Mouse (Mus musculus) spleen, postnatal 14 days (tissue): ENCODE data around the gene Otud4.
"Not testable (repeated sequence)": the region's sequence is repeated elsewhere in the genome, so short reads cannot be mapped to it uniquely, and the experiment has no call there.

Experiments used
- DNase-seq, 2 experiments: peaks; one replicate each; pipeline ENCODE4 v3.0.0; 2021 to 2022; ENCODE audit warnings: low spot score in 2 of 2

Otud4 gene

DNA sequence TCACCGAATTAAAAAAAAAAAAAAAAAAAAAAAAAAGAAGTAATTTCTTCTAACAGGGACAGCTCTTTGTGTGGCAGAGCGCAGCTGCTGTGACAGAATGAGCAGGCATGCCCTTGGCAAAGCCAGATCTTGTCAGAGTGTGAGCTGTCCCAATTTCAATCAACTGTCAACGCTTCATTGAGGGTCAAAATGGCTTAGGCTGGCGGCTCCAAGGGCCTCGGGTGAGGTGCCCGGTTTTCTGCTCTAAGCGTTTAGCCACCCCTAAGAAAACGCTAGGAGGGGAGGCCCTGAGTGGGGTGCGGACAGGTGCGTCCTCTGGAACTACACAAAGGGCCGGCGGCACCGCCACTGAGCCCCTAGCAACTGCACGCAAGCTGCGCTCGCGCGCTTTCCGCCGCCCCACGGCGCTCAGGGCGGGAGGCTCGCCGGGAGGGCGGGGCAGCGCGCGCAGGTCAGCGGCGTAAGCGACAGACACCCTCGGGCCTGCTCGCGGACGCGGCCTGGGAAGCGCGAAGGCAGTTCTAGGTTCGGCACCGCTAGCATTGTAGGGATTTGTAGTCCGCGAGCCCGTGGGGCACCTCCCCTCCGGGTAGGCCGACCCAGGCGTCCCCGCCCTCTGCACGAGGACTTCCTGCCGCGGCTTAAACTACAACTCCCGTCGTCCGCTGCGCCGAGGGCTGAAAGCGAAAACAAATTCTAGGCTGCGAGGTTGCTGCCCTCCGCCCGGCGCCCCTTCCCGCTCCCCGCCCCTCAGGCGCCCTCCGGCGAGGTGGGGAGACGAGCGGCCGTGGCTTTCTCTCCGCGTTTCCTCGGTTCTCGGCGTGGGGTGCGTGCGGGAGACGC lies 490 bp upstream of the Otud4 start:
- peak; percentile 93 to 97 for DNase-seq

DNA sequence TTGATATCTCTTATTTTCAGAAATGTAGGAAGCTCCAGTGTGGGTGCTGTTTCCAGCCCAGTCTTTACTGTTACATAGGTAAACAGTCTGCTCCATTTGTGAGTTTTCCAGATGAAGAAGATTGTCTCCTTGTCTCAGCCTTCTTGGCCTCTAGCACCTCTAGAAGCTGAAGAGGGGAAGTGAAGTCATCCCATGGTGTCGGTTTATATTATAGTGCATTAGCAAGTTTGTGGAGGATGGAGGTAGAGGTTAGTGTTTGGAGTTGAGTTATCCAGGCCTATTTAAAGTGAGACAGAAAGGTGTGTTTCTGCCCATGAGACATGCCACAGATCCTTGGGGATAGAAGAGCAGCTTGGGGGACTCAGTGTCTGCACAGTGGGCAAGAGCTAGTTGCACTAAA lies 1.7 kb downstream of the Otud4 start:
- no peak for DNase-seq

DNA sequence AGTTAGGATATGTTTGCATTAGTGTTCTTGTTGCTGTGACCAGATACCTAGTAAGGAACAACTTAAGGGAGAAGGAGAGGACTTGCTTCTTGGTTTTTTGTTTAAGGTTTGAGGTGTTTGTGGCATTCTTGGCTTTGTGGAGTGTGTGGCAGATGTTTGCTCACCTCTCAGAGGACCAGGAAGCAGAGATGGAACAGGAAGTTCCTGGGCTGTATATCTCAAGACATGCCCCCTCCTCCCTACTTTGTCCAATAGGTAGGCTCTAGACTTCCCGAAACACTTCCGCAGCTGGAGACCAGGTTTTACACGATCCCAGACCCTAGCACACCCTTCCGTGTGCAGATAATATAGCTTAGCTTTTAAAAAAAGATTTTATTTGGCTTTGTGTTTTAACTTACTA lies 10.2 kb downstream of the Otud4 start:
- DNase-seq, result no peak

DNA sequence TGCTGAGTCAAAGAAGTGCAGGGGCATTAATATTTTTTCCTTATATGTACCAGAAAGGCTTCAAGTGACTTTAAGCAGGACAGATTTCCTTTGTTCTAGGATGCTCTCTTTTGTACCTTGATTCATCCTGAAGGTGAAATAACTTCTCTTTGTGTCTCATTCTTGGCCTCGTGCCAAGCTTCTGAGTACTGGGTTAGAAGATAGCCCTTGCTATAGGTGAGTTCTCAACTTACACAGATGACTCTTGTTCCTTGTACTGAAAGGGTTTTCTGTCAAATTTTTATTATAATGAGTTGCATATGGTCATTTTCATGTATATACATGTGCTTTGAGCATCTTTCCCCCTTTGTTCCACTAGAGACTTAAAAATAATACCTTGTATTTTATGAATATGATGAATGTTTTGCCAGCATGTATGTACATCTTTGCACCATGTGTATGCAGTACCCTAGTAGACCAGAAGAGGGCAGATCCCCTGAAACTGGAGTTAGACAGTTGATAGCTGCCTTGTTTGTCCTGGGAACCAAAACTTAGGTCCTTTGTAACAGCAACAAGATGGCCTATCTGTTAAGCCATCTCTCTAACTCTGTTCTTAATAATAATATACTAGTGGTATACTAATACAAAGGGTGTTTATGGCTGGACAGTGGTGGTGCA lies 10.9 kb downstream of the Otud4 start:
- peak in 1 of 2 experiments; percentile 39 for DNase-seq

- no peak for DNase-seq
Measured at GRCm38 (mm10) chr8:79653736-79654135, 14.3 kb downstream of the Otud4 start.

DNA sequence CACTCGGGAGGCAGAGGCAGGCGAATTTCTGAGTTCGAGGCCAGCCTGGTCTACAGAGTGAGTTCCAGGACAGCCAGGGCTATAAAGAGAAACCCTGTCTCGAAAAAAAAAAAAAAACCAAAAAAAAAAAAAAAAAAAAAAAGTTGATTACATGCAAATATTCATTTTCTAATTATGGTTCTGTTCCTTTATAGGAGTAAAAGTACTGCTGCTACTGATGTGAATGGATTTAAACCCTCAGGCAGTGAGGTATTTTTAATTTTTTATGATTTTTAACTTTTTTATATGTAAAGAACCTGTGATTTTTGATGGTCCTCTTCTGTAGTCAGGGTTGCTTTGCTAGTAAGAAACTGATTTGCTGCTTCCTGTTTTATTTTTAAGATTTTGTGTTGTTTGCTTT lies 19.3 kb downstream of the Otud4 start:
- not testable (repeated sequence) for DNase-seq

DNA sequence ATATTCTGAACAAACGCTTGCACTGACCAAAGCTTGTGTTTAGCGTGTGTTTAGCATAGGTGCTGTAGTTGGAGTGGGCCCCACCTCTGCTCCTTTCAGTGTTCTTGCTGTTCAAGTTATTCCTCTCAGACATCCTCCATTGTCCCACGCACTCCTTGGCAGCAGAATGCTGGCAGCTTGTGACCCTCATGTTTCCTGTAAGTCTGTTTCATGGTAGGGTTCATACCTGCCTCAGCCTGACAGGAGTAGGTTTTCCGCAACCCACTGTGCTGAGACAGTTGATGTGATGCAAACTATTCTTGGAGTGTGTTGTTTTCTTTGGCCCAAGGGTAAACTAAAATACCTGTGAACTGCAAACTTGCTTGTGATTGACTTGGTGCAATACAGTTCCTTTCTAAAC lies 37.0 kb downstream of the Otud4 start:
- no peak for DNase-seq

DNA sequence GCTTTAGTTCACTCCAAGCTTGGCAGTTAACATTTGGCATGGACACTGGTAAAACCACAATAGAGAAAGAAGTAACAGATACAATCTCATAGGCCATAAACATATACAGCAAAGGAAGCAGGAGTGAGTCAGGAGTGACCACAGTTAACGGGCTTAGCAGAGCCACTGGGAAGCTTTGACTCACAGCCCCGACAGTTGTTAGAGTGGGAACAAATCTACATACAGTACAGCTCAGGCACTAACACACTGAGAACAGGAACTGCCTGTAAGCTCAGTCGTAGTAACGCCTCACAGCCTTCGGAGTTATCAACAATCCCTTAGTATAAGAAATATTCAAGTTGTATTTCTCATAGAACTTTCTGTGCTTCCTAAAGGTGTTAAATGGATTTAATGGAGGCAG lies 39.6 kb downstream of the Otud4 start:
- no peak for DNase-seq

DNA sequence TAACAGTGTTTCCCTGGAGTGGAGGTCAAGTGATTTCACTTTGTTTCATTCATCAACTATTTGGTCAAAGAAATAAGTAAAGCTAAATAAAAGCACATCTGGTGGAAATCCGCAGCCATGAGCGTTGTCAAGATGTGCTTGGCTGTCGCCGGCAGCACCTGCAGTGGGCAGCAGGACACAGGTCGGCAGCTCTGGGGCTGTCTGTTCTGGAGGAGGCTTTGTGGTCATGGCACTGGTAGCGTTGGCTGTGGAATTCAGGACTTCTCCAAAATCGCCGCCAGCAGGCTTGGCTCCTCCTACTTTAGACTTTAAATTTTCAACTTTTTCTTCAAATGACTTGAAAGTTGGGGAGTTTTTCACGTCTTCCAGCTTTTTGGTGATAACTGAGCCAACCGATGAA lies 40.7 kb downstream of the Otud4 start:
- DNase-seq, result not testable (repeated sequence)

DNA sequence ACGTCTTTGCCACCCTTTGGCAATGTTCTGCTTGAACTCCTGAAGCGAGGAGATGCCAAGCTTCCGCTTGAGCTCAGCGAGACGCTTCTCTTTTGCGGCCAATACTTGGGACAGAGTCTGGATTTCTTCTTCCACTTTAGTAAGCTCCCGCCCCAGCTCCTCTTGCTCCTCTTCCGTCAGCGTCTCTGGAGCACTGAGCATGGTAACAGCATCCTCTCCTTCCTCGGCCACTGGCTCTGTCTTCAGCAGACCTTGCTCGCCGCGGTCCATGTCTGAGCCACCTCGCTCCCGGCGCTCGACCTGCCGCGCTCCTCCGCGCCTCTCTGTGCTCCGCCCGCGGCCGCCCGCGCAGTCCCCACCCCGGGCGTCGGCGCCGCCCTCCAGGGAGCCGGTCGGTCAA lies 41.1 kb downstream of the Otud4 start:
- no peak for DNase-seq

- DNase-seq, result no peak
Measured at GRCm38 (mm10) chr8:79680965-79681364, 41.5 kb downstream of the Otud4 start.

GRCm38 (mm10) chr8:79685927-79686326 lies 46.5 kb downstream of the Otud4 start:
- DNase-seq, result not testable (repeated sequence)

- no peak for DNase-seq
Measured at GRCm38 (mm10) chr8:79692531-79692930, 53.1 kb downstream of the Otud4 start.

DNA sequence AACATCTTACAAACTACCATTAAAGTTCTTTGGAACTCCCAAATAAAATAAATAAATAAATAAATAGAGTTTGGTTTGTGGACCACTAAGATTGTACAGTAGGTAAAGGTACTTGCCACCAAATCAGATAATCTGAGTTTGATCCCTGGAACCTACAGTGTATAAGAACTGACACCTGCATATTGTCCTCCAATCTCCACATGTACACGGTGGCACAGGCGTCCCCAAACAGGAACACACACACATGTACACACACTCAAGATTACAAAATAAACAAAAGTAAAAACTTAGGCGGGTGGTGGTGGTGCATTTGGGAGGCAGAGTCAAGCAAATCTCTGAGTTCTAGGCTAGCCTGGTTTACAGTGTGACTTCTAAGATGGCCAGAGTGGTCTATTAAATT lies 67.3 kb downstream of the Otud4 start:
- DNase-seq, result no peak

DNA sequence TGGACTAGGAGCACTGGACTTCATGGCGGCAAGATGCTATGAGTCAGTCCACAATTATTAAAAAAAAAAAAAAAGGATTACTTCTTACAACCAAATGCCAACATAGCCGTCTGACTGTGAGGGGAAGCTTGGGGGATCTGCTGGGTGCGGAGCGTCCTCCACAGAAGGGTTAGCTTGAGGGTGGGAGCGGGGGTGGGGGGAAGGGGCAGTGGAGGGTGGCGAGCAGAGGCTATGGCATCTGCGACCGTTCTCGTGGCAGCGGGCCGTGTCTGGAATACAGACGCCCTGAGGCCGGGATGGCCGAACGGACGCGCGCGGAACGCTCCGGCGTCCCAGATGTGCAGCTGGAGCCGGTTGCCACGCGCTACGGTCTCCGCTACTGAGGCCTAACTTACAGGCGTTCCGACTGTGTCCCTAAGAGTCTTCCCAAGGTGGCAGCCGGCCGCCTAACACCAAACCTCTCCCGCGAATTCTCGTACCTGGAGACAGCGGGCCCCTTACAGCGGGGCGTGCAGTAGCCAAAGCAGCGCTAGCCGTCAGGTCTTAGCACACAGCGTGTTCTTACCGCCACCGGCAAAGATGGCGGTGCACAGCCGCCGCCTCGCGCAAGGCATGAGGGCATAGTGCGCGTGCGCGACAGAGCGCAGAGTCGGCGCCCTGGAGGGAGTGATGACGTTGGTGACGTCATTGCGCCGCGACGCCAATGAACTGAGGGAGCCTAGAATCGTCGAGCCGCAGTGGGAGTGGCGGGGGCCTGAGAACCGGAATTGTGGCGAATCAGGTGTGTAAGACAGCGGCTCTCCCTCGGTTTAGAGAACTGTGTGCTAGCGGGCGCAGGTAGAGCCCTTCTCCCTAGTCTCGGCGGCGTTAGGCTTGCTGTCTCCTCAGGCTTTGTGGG lies 71.9 kb downstream of the Otud4 start, which contains the start of the genes Abce1 and Anapc10:
TSS of gene Abce1 (minus strand) at position 677 of the 898 bp plus-strand sequence.
TSS of gene Anapc10 (plus strand) at position 757 of the 898 bp plus-strand sequence.
- DNase-seq, result peak; percentile 97 to 99

GRCm38 (mm10) chr8:79712676-79713075 lies 73.3 kb downstream of the Otud4 start:
- DNase-seq, result no peak

GRCm38 (mm10) chr8:79721537-79721936 lies 82.1 kb downstream of the Otud4 start:
- DNase-seq, result no peak

GRCm38 (mm10) chr8:79723308-79723707 lies 83.9 kb downstream of the Otud4 start:
- no peak for DNase-seq

GRCm38 (mm10) chr8:79724589-79724988 lies 85.2 kb downstream of the Otud4 start:
- DNase-seq, result no peak
